Mouse (Mus musculus) embryo, embryonic 11 days (tissue): Measurements from ENCODE around the gene Cnga4.
"Not testable (repeated sequence)": the region's sequence is repeated elsewhere in the genome, so short reads cannot be mapped to it uniquely, and the experiment has no call there.

Source experiments
- DNase-seq: peaks from one replicate; pipeline ENCODE4 v3.0.0-alpha.2; 2015

Gene Cnga4

GRCm38 (mm10) chr7:105404268-105404667 lies at the start of gene Cnga4:
Cnga4 (plus strand) TSS chr7:105404568.
- no peak for DNase-seq

DNA sequence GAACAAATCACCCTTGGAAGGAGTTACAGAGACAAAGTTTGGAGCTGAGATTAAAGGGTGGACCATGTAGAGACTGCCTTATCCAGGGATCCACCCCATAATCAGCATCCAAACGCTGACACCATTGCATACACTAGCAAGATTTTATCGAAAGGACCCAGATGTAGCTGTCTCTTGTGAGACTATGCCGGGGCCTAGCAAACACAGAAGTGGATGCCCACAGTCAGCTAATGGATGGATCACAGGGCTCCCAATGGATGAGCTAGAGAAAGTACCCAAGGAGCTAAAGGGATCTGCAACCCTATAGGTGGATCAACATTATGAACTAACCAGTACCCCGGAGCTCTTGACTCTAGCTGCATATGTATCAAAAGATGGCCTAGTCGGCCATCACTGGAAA lies 48.3 kb upstream of the Cnga4 start:
- not testable (repeated sequence) for DNase-seq

DNA sequence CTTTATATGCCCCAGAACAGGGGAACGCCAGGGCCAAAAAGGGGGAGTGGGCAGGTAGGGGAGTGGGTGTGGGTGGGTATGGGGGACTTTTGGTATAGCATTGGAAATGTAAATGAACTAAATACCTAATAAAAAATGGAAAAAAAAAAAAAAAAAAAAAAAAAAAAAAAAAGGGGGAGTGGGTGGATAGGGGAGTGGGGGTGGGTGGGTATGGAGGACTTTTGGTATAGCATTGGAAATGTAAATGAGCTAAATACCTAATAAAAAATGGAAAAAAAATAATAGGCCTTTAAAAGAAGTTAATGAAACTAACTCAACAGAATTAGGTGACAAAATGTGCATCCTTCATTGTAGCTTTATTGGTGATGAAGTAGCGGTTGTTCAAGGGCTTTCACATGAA lies 47.9 kb upstream of the Cnga4 start:
- DNase-seq, result not testable (repeated sequence)

- DNase-seq, result no peak
Measured at GRCm38 (mm10) chr7:105361713-105362112, 42.7 kb upstream of the Cnga4 start.

DNA sequence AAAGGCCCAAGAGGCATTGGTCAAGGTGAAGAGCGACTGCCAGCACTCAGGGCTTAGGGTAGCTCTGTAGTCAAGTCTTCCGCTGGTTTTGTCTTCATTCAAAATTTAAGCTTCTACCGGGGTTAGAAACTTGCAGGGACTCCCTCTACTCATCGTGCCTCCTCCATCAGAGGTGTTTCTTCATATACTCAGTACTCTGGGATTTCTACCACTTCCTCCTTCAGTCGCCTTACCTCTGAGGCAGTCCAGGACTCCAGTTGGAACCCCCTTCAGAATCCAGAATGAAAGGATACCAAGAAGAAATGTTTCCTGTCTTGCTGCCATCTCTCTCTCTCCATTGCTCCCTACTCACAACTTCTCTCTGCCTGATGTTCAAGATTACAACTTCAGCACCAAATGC lies 37.1 kb upstream of the Cnga4 start:
- DNase-seq, result no peak

DNA sequence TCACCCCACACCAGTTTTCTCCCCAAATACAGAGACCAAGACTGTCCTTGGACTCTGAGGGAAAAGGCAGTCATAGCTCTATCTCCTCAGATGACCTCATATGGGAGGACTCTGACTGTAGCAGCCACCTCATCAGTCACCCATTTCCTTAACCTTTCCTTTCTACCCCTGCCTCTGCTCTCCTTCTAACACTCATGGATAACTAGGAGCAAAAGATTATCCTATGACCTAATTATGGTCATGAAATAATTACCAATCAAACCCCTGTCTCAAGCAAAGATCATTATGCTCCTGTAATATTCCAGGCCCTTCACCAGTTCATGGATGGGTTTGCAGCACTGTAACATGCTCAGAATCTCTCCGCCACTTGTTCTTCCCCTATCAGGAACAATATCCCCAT lies 36.4 kb upstream of the Cnga4 start, which contains the start of gene Olfr692:
Olfr692 (plus strand) TSS at position 301 of the 400 bp plus-strand sequence.
- no peak for DNase-seq

- no peak for DNase-seq
Measured at GRCm38 (mm10) chr7:105368521-105368920, 35.8 kb upstream of the Cnga4 start.

- no peak for DNase-seq
Measured at GRCm38 (mm10) chr7:105372912-105373311, 31.5 kb upstream of the Cnga4 start.

- no peak for DNase-seq
Measured at GRCm38 (mm10) chr7:105373509-105373908, 30.9 kb upstream of the Cnga4 start.

GRCm38 (mm10) chr7:105373976-105374375 lies 30.4 kb upstream of the Cnga4 start:
- no peak for DNase-seq

- DNase-seq, result no peak
Measured at GRCm38 (mm10) chr7:105374866-105375265, 29.5 kb upstream of the Cnga4 start, which contains the start of gene Gm5901. Gm5901 (plus strand) TSS chr7:105375038.

- DNase-seq, result no peak
Measured at GRCm38 (mm10) chr7:105380329-105380728, 24.0 kb upstream of the Cnga4 start.

DNA sequence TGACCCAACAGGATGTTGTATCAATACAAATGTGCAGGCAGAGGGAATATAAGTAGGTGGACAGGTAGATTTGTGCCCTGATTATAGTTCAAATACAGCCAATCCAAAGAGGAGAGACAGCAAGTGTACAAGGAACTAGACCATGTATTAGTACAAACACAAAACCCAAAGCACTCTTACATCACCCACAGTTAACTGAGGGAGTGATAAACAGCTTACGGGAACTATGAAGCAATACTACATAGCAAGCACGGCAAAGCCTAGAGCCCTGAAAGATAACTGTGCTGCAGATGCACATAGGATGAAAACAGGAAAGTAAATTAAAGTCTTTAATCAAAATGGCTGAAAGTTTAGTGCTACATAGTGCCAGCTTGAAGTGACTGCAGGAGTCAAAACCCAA lies 16.7 kb upstream of the Cnga4 start:
- DNase-seq, result no peak

GRCm38 (mm10) chr7:105390236-105390635 lies 14.1 kb upstream of the Cnga4 start:
- no peak for DNase-seq

- no peak for DNase-seq
Measured at GRCm38 (mm10) chr7:105394606-105395005, 9.8 kb upstream of the Cnga4 start.

GRCm38 (mm10) chr7:105395131-105395820 lies 9.1 kb upstream of the Cnga4 start:
- DNase-seq, result no peak

GRCm38 (mm10) chr7:105396126-105396525 lies 8.2 kb upstream of the Cnga4 start:
- DNase-seq, result no peak

DNA sequence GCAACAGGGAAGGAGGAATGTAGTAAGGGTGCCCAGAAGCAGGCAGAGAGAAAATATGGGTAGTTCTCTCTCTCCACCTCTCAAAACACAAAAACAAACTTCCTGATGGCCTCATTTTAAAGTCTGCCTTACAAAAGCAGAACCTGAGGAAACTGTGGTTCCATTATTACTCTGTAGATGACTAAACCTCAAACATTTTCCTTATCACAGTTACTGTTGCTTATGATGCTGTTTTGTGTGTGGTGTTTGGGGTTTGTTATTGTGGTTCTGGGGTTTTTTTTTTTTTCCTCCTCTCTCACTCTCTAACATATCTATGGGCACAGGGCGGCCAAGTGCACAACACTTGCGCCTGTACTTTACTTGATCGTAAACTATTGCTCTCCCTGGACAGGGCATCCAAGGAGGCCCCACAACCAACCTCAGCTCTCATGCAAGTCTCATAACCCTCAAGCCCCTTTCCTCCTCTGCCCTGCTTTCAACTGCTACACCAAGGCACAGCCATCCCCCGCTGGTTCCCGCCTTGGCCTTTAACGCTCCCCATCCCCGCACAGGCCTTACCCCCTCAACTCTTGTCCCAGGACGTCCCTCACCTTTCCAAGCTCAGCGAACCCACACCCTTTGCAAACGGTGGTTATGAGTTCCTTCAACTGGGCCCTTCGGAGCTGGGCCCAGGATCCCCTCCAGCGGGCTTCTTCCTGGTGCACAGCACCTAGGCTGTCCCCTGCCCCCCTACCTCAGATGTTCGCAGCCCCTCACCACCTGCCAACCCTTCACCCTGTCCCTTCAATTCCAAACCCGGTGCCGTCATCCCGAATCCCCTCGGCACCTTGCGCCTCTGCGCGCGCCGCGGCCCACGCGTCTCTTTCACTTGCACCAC lies 5.1 kb upstream of the Cnga4 start:
- DNase-seq, result peak; percentile 34

DNA sequence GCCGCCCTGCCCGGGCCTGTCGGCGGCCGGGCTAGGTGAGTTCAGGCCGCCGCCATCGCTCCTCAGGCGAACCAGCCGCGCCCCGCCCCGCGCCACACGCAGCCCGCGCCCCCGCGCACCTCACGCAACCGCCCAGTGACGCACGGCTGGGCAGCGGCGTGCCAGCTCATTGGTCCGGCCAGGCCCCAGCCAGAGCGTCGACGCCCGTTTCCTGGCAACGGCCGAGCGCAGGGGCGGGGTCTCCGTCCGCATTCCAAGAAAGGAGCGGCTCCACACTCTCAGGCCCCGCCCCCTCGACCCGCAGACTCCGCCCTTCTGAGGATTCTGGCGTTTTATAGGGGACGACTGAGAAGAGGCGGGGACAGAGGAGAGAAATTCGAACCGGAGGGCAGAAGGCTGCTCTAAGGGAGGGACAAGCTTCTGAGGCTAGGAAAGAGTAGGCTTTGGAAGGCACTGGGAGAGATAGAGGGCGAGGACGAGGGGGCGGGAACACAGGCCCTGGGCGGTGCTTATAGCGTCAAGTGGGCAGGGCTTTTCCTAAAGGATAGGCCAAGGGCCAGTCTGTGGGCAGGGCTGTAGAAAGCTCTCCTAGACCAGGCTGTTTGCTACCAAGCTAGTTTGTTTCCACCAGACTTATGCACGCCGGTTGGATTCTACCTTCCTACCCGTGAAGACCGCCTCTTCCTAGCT lies 4.3 kb upstream of the Cnga4 start, which contains the start of gene Fam160a2:
Fam160a2 (minus strand) TSS at position 120 of the 690 bp plus-strand sequence.
- peak; percentile 99 for DNase-seq

GRCm38 (mm10) chr7:105406322-105406721 lies 2.0 kb downstream of the Cnga4 start:
- DNase-seq, result no peak

DNA sequence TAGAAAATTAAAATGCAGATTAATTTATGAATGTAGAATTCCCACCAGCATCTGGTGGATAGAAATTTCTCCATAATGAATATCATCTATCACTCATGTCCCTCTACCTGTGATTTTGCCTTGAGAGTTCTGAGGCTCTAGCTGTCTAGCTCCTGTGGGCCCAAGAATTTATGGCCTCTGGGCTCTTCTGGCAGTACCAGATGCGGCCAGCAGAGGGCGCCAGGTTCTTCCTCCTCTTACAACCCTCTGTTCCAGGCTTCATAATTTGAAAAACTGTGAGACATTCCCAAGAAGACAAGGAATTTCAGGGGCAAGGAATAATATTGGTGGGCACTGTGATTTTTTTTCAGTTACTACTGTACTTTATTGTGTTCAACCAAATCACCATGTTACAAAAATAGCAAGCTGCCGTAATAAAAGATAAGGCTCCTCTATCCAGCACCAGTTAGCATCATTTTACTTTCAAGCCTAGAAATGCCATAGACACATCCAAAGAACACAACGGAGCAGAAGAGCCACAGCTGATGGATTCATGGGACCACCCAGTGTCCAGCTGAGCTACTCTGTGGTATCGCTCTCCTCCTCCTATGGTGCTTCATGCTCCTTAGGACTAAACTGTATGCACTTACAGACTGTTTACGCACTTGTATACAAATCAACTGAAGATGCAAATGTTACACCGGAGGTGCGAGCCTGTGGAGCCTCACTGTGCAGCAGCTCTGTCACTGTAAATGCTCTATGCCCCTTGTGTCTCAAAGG lies 7.7 kb downstream of the Cnga4 start:
- DNase-seq, result peak; percentile 67

GRCm38 (mm10) chr7:105414385-105414784 lies 10.0 kb downstream of the Cnga4 start:
- no peak for DNase-seq
